Mouse (Mus musculus) small intestine, adult 2 months (tissue): Measurements from ENCODE around the gene Farsa.

ENCODE experiments used
- CTCF ChIP-seq: fragments of 200-500 bp; IDR thresholded peaks from 2 replicates; pipeline ENCODE4 v1.5.1; 2012; ENCODE audit warnings: low read depth, mild to moderate bottlenecking, control low read depth, inconsistent platforms, low read length, moderate library complexity, mixed read lengths; ENCODE audit not compliant: insufficient replicate concordance, insufficient read length; ENCODE audit errors: extremely low read depth
- POLR2A ChIP-seq: fragments of 200-500 bp; IDR thresholded peaks from 2 replicates; pipeline ENCODE4 v1.6.1; 2012; ENCODE audit warnings: low read depth, mild to moderate bottlenecking, control low read depth, inconsistent platforms, low read length, moderate library complexity

DNA sequence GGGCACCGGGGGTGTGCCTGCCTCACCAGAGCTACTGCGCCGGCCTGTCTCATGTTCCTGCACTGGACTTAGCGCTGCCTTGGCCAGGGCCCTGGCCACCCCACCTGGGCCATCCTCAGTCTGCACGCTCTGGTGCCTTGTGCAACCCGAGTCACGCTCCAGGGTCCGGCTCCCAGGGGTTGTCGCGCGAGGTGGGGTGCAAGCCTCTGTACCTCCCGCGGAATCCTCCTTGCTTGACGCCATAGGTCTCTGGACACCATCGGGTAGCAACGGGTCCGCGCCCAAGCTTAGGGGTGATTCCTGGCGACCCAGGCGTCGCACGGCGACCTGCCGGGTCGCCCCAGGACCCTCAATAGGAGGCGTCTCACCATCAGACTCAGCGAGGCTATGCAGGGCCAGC lies 55.6 kb downstream of the Farsa start:
- TF ChIP-seq CTCF (no peak), POLR2A (no peak)
